Mouse (Mus musculus): ENCODE measurements at regions not wholly inside any gene's neighbourhood (a gene's known extent, or its start where the extent isn't known, plus 50 kb on each side); places are given as distances from the start of the nearest gene placed in this dataset.
A peak's percentile ranks its signal among the peaks of the same experiment; 100 is the strongest.
"Not testable (repeated sequence)": the region's sequence is repeated elsewhere in the genome, so short reads cannot be mapped to it uniquely, and the experiment has no call there.

GRCm38 (mm10) chr4:6600766-6601367, 1638.0 kb downstream of the Car8 start:
- no peaks in the 10 kb centered on the region for H3K9me3 ChIP-seq (ENCODE audit: control insufficient read depth, low read length)
- ATAC-seq (replicated peaks; ENCODE audit: low FRiP score) (no peak), DNase-seq (ENCODE audit: low spot score) (no peak)
- H3K4me2 ChIP-seq (ENCODE audit: low read depth, low read length, severe bottlenecking), result no peak overlapping the region
- H3K4me3 ChIP-seq (ENCODE audit: low read depth, low read length), result no peak overlapping the region
- H3K4me1 ChIP-seq (replicated peaks; ENCODE audit: control insufficient read depth, insufficient read depth, low read length), result no peaks in the 10 kb centered on the region
- no peaks in the 10 kb centered on the region for H3K36me3 ChIP-seq (ENCODE audit: control insufficient read depth, insufficient read depth, low read length)
- H3K9ac ChIP-seq (ENCODE audit: low read length), result no peak overlapping the region
- no peak overlapping the region for H3K27ac ChIP-seq (ENCODE audit: low read depth, low read length)
- 72% methylated on average over 7 of the region's 7 CpGs for WGBS
- no peaks in the 10 kb centered on the region for H3K27me3 ChIP-seq (ENCODE audit: control insufficient read depth, insufficient read depth, low read length)

GRCm38 (mm10) chr4:6596321-6596720, 1642.5 kb downstream of the Car8 start:
- 88% methylated on average over 1 of the region's 1 CpGs for WGBS
- H3K4me2 ChIP-seq (ENCODE audit: low read depth, low read length, severe bottlenecking), result no peak overlapping the region
- no peaks in the 10 kb centered on the region for H3K36me3 ChIP-seq (ENCODE audit: control insufficient read depth, insufficient read depth, low read length)
- no peaks in the 10 kb centered on the region for H3K27me3 ChIP-seq (ENCODE audit: control insufficient read depth, insufficient read depth, low read length)
- DNase-seq (ENCODE audit: low spot score) (no peak), ATAC-seq (replicated peaks; ENCODE audit: low FRiP score) (no peak)
- H3K4me1 ChIP-seq (replicated peaks; ENCODE audit: control insufficient read depth, insufficient read depth, low read length), result no peaks in the 10 kb centered on the region
- no peak overlapping the region for H3K4me3 ChIP-seq (ENCODE audit: low read depth, low read length)
- no peaks in the 10 kb centered on the region for H3K9me3 ChIP-seq (ENCODE audit: control insufficient read depth, low read length)
- H3K27ac ChIP-seq (ENCODE audit: low read depth, low read length), result no peak overlapping the region
- H3K9ac ChIP-seq (ENCODE audit: low read length), result no peak overlapping the region

- H3K4me1 ChIP-seq (replicated peaks; ENCODE audit: control insufficient read depth, insufficient read depth, low read length); H3K27ac ChIP-seq (ENCODE audit: low read depth, low read length); H3K9me3 ChIP-seq (ENCODE audit: control insufficient read depth, low read length); H3K4me2 ChIP-seq (ENCODE audit: low read depth, low read length, severe bottlenecking); H3K9ac ChIP-seq (ENCODE audit: low read length); DNase-seq (ENCODE audit: low spot score); ATAC-seq (replicated peaks; ENCODE audit: low FRiP score); H3K27me3 ChIP-seq (ENCODE audit: control insufficient read depth, insufficient read depth, low read length); H3K36me3 ChIP-seq (ENCODE audit: control insufficient read depth, insufficient read depth, low read length); H3K4me3 ChIP-seq (ENCODE audit: low read depth, low read length): not testable (repeated sequence)
- WGBS, result 82% methylated on average over 3 of the region's 3 CpGs
These were observed 1646.0 kb downstream of the Car8 start for GRCm38 (mm10) chr4:6592890-6593289.

- DNase-seq (ENCODE audit: low spot score) (no peak), ATAC-seq (replicated peaks; ENCODE audit: low FRiP score) (peak; percentile 58)
- WGBS, result 38% methylated on average over 11 of the region's 11 CpGs
- Histone ChIP-seq H3K9me3 (ENCODE audit: control insufficient read depth, low read length) (no peaks in the 10 kb centered on the region), H3K4me2 (ENCODE audit: low read depth, low read length, severe bottlenecking) (no peak overlapping the region), H3K27ac (ENCODE audit: low read depth, low read length) (no peak overlapping the region), H3K9ac (ENCODE audit: low read length) (no peak overlapping the region), H3K36me3 (ENCODE audit: control insufficient read depth, insufficient read depth, low read length) (no peaks in the 10 kb centered on the region), H3K4me3 (ENCODE audit: low read depth, low read length) (no peak overlapping the region), H3K4me1 (replicated peaks; ENCODE audit: control insufficient read depth, insufficient read depth, low read length) (no peaks in the 10 kb centered on the region), H3K27me3 (ENCODE audit: control insufficient read depth, insufficient read depth, low read length) (no peaks in the 10 kb centered on the region)
These were observed 1677.1 kb downstream of the Car8 start for GRCm38 (mm10) chr4:6561604-6562357.

- Histone ChIP-seq H3K4me1 (replicated peaks; ENCODE audit: control insufficient read depth, insufficient read depth, low read length) (no peaks in the 10 kb centered on the region), H3K9me3 (ENCODE audit: control insufficient read depth, low read length) (no peaks in the 10 kb centered on the region), H3K36me3 (ENCODE audit: control insufficient read depth, insufficient read depth, low read length) (no peaks in the 10 kb centered on the region), H3K4me3 (ENCODE audit: low read depth, low read length) (no peak overlapping the region), H3K27me3 (ENCODE audit: control insufficient read depth, insufficient read depth, low read length) (no peaks in the 10 kb centered on the region), H3K4me2 (ENCODE audit: low read depth, low read length, severe bottlenecking) (no peak overlapping the region), H3K27ac (ENCODE audit: low read depth, low read length) (no peak overlapping the region), H3K9ac (ENCODE audit: low read length) (no peak overlapping the region)
- WGBS, result 90% methylated on average over 5 of the region's 5 CpGs
- ATAC-seq (replicated peaks; ENCODE audit: low FRiP score), result no peak
- no peak for DNase-seq (ENCODE audit: low spot score)
These were observed 1699.2 kb downstream of the Car8 start for GRCm38 (mm10) chr4:6539626-6540025.

- no peaks in the 10 kb centered on the region for H3K36me3 ChIP-seq (ENCODE audit: control insufficient read depth, insufficient read depth, low read length)
- WGBS, result 86% methylated on average over 1 of the region's 1 CpGs
- no peak overlapping the region for H3K4me2 ChIP-seq (ENCODE audit: low read depth, low read length, severe bottlenecking)
- ATAC-seq (replicated peaks; ENCODE audit: low FRiP score), result no peak
- no peaks in the 10 kb centered on the region for H3K4me1 ChIP-seq (replicated peaks; ENCODE audit: control insufficient read depth, insufficient read depth, low read length)
- H3K9ac ChIP-seq (ENCODE audit: low read length), result no peak overlapping the region
- H3K27ac ChIP-seq (ENCODE audit: low read depth, low read length), result no peak overlapping the region
- no peaks in the 10 kb centered on the region for H3K9me3 ChIP-seq (ENCODE audit: control insufficient read depth, low read length)
- DNase-seq (ENCODE audit: low spot score), result no peak
- no peaks in the 10 kb centered on the region for H3K27me3 ChIP-seq (ENCODE audit: control insufficient read depth, insufficient read depth, low read length)
- no peak overlapping the region for H3K4me3 ChIP-seq (ENCODE audit: low read depth, low read length)
These were observed 1706.4 kb downstream of the Car8 start for GRCm38 (mm10) chr4:6532441-6532840.

- DNase-seq (ENCODE audit: low spot score) (no peak), ATAC-seq (replicated peaks; ENCODE audit: low FRiP score) (no peak)
- Histone ChIP-seq H3K27ac (ENCODE audit: low read depth, low read length) (no peak overlapping the region), H3K4me1 (replicated peaks; ENCODE audit: control insufficient read depth, insufficient read depth, low read length) (no peaks in the 10 kb centered on the region), H3K4me2 (ENCODE audit: low read depth, low read length, severe bottlenecking) (no peak overlapping the region), H3K4me3 (ENCODE audit: low read depth, low read length) (no peak overlapping the region), H3K36me3 (ENCODE audit: control insufficient read depth, insufficient read depth, low read length) (no peaks in the 10 kb centered on the region), H3K9me3 (ENCODE audit: control insufficient read depth, low read length) (no peaks in the 10 kb centered on the region), H3K9ac (ENCODE audit: low read length) (no peak overlapping the region), H3K27me3 (ENCODE audit: control insufficient read depth, insufficient read depth, low read length) (no peaks in the 10 kb centered on the region)
- WGBS, result 95% methylated on average over 1 of the region's 1 CpGs
These were observed 1721.2 kb downstream of the Car8 start for GRCm38 (mm10) chr4:6517626-6518025.

GRCm38 (mm10) chr4:6514823-6515222, 1721.7 kb upstream of the Impad1 start:
- H3K4me2 ChIP-seq (ENCODE audit: low read depth, low read length, severe bottlenecking), result no peak overlapping the region
- 26% methylated on average over 6 of the region's 6 CpGs for WGBS
- ATAC-seq (replicated peaks; ENCODE audit: low FRiP score) (peak; percentile 57), DNase-seq (ENCODE audit: low spot score) (peak; percentile 77)
- H3K27me3 ChIP-seq (ENCODE audit: control insufficient read depth, insufficient read depth, low read length), result no peaks in the 10 kb centered on the region
- no peak overlapping the region for H3K27ac ChIP-seq (ENCODE audit: low read depth, low read length)
- H3K9ac ChIP-seq (ENCODE audit: low read length), result no peak overlapping the region
- H3K9me3 ChIP-seq (ENCODE audit: control insufficient read depth, low read length), result no peaks in the 10 kb centered on the region
- no peaks in the 10 kb centered on the region for H3K36me3 ChIP-seq (ENCODE audit: control insufficient read depth, insufficient read depth, low read length)
- no peak overlapping the region for H3K4me3 ChIP-seq (ENCODE audit: low read depth, low read length)
- H3K4me1 ChIP-seq (replicated peaks; ENCODE audit: control insufficient read depth, insufficient read depth, low read length), result no peaks in the 10 kb centered on the region

GRCm38 (mm10) chr4:6513635-6514034, 1720.5 kb upstream of the Impad1 start:
- WGBS, result 69% methylated on average over 3 of the region's 3 CpGs
- Histone ChIP-seq H3K9ac (ENCODE audit: low read length) (no peak overlapping the region), H3K27me3 (ENCODE audit: control insufficient read depth, insufficient read depth, low read length) (no peaks in the 10 kb centered on the region), H3K36me3 (ENCODE audit: control insufficient read depth, insufficient read depth, low read length) (no peaks in the 10 kb centered on the region), H3K4me3 (ENCODE audit: low read depth, low read length) (no peak overlapping the region), H3K4me1 (replicated peaks; ENCODE audit: control insufficient read depth, insufficient read depth, low read length) (no peaks in the 10 kb centered on the region), H3K27ac (ENCODE audit: low read depth, low read length) (no peak overlapping the region), H3K4me2 (ENCODE audit: low read depth, low read length, severe bottlenecking) (no peak overlapping the region), H3K9me3 (ENCODE audit: control insufficient read depth, low read length) (no peaks in the 10 kb centered on the region)
- ATAC-seq (replicated peaks; ENCODE audit: low FRiP score), result no peak
- no peak for DNase-seq (ENCODE audit: low spot score)
